Mouse (Mus musculus): ENCODE data around the gene Gm9837. TPM values are rescaled to one million over a fixed set of nuclear protein-coding genes. Genes with fewer than 3 reads are reported as not detected.
A peak's percentile ranks its signal among the peaks of the same experiment; 100 is the strongest.

Gm9837 gene
- polyA plus RNA-seq, 1 experiment from 2014 or later: not detected

GRCm38 (mm10) chr11:53466231-53466971 is 3.9 kb downstream of the Gm9837 start:
- WGBS: 8% methylated on average over 40 of the region's 40 CpGs
- no peak for ATAC-seq (ENCODE audit: extremely low read depth, insufficient number of reproducible peaks, low FRiP score, low TSS enrichment)
- Histone ChIP-seq H3K9ac (peak overlapping the region; percentile 74), H3K4me2 (peak overlapping the region; percentile 74), H3K27me3 (replicated peaks) (peaks cover 90% of the 10 kb centered on the region), H3K4me3 (peak overlapping the region; percentile 47), H3K27ac (replicated peaks) (no peak overlapping the region), H3K9me3 (no peaks in the 10 kb centered on the region), H3K4me1 (peaks cover 41% of the 10 kb centered on the region), H3K36me3 (peaks cover 5% of the 10 kb centered on the region; the same call in 1 of the 2 replicates)

DNA sequence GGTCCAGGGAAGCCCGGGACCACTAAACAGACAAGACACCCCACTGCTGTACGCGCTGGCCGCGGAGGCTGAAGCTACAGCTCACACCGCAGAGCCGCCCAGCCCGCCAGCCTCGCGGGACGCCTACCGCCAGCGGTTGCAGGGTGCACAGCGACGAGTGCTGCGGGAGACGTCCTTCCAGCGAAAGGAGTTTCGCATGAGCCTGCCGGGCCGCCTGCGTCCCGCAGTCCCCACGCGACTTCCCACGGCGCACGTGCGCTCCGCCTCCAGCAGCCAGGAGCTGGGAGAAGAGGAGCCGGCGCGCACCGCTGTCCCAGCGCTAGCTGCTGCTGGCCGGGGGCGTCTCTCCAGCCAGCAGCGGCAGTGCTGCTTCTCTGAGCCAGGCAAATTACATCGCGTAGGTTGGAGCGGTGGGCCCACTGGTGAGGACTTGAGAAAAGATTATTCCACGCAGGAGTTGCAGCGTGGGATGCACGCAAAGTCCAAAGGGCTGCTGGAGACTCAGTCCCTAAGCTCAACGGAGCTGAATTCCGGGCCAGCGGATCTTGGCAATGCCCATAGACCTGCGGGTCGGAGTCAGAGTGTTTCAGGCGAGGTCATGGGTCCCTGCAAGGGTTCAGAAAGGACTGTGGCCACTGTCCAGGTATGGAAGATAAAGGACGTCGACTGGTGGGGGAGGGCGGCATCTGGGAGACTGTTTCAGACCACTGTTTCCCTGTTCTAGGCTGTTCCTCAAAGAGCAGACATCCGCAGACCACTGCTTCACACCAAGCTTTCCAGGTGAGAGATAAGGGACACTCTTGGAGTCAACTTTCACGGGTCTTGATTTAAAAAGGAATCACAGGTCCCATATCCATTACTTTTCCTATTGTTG is 6.5 kb downstream of the Gm9837 start:
- WGBS: 7% methylated on average over 55 of the region's 55 CpGs
- Histone ChIP-seq H3K27me3 (replicated peaks) (peaks cover 81% of the 10 kb centered on the region), H3K36me3 (peaks cover 5% of the 10 kb centered on the region; the same call in 1 of the 2 replicates), H3K9ac (peak overlapping the region; percentile 69), H3K27ac (replicated peaks) (no peak overlapping the region), H3K4me1 (peaks cover 27% of the 10 kb centered on the region), H3K9me3 (no peaks in the 10 kb centered on the region), H3K4me3 (peak overlapping the region; percentile 52), H3K4me2 (peak overlapping the region; percentile 75)
- ATAC-seq (ENCODE audit: extremely low read depth, insufficient number of reproducible peaks, low FRiP score, low TSS enrichment): no peak

DNA sequence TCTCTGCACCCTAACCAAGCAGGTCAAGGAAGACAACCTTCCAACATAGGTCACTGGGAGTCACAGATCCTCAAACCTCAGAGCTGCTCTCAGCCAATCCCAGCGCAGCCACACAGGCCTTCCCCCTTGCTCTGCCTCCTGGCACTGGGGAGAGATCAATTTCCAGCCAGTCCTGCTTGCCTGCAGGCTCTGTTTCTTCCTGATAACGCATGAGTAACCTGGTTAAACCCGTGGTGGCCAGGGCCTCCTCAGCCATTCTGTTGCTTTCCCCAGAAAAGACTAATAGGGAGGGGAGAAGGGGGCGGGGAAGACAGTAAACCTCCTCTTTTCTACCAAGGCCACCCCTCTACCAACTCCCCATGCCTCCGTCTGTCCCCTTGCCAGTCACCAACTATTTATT is 8.6 kb downstream of the Gm9837 start:
- Histone ChIP-seq H3K36me3 (peaks cover 5% of the 10 kb centered on the region; the same call in 1 of the 2 replicates), H3K4me1 (peaks cover 29% of the 10 kb centered on the region), H3K27ac (replicated peaks) (no peak overlapping the region), H3K9ac (no peak overlapping the region), H3K9me3 (no peaks in the 10 kb centered on the region), H3K27me3 (replicated peaks) (peaks cover 79% of the 10 kb centered on the region), H3K4me3 (no peak overlapping the region), H3K4me2 (no peak overlapping the region)
- 29% methylated on average over 5 of the region's 5 CpGs for WGBS
- no peak for ATAC-seq (ENCODE audit: extremely low read depth, insufficient number of reproducible peaks, low FRiP score, low TSS enrichment)

DNA sequence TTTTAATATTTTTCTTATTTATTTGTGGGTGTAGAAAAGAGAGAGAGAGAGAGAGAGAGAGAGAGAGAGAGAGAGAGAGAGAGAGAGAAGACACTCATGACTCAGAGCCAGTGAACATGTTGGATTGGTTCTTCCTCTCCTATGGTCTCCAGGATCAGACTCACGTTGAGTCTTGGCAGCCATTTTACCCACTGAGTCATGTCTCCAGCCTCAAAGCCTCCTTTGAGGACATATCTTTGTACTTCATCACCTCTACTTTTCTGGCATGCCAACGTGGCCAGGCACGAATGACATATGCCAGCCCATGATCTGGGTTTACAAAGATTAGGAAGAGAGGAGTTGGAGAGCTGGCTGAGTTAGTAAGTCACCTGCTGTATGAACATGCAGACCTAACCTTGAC is 10.1 kb downstream of the Gm9837 start:
- H3K36me3 ChIP-seq: peaks cover 5% of the 10 kb centered on the region; the same call in 1 of the 2 replicates
- ATAC-seq (ENCODE audit: extremely low read depth, insufficient number of reproducible peaks, low FRiP score, low TSS enrichment): no peak
- WGBS: 49% methylated on average over 3 of the region's 3 CpGs

DNA sequence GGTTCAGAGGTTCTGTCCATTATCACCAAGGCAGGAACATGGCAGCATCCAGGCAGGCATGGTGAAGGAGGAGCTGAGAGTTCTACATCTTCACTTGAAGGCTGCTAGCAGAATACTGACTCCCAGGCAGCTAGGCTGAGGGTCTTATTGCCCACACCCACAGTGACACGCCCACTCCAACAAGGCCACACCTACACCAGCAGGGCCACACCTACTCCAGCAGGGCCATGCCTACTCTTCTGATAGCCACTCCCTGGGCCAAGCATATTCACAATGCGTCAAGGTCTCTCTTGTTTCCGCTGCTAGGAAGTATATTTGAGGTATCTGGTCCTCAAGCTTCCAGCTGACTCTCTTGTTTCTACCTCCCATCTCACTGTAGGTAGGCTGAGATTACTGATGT is 11.3 kb downstream of the Gm9837 start:
- peaks cover 52% of the 10 kb centered on the region for H3K27me3 ChIP-seq (replicated peaks)
- H3K27ac ChIP-seq (replicated peaks): no peak overlapping the region; the same call in 1 of the 2 replicates
- peaks cover 21% of the 10 kb centered on the region for H3K4me1 ChIP-seq
- WGBS: 62% methylated on average over 3 of the region's 3 CpGs
- H3K9me3 ChIP-seq: no peaks in the 10 kb centered on the region
- ATAC-seq (ENCODE audit: extremely low read depth, insufficient number of reproducible peaks, low FRiP score, low TSS enrichment): no peak
- no peak overlapping the region for H3K4me2 ChIP-seq
- H3K9ac ChIP-seq: no peak overlapping the region
- H3K4me3 ChIP-seq: no peak overlapping the region
- H3K36me3 ChIP-seq: no peaks in the 10 kb centered on the region

More for the DNA sequence above, 10.1 kb downstream of the Gm9837 start:
- Histone ChIP-seq H3K9me3 (no peaks in the 10 kb centered on the region), H3K27me3 (replicated peaks) (peaks cover 64% of the 10 kb centered on the region), H3K4me2 (no peak overlapping the region), H3K9ac (no peak overlapping the region), H3K27ac (replicated peaks) (no peak overlapping the region), H3K4me1 (peaks cover 23% of the 10 kb centered on the region), H3K4me3 (no peak overlapping the region)

- Histone ChIP-seq H3K4me1 (peaks cover 9% of the 10 kb centered on the region; the same call in 1 of the 2 replicates), H3K9me3 (no peaks in the 10 kb centered on the region), H3K4me3 (peak overlapping the region; percentile 66), H3K4me2 (peak overlapping the region; percentile 90), H3K9ac (peak overlapping the region; percentile 84), H3K36me3 (no peaks in the 10 kb centered on the region), H3K27me3 (replicated peaks) (peaks cover 37% of the 10 kb centered on the region), H3K27ac (replicated peaks) (peak overlapping the region; percentile 40)
- 7% methylated on average over 29 of the region's 29 CpGs for WGBS
- no peak; the same call in 1 of the 2 replicates for ATAC-seq (ENCODE audit: extremely low read depth, insufficient number of reproducible peaks, low FRiP score, low TSS enrichment)
Observed at GRCm38 (mm10) chr11:53457372-53457954, 12.8 kb downstream of the Gm9837 start.

DNA sequence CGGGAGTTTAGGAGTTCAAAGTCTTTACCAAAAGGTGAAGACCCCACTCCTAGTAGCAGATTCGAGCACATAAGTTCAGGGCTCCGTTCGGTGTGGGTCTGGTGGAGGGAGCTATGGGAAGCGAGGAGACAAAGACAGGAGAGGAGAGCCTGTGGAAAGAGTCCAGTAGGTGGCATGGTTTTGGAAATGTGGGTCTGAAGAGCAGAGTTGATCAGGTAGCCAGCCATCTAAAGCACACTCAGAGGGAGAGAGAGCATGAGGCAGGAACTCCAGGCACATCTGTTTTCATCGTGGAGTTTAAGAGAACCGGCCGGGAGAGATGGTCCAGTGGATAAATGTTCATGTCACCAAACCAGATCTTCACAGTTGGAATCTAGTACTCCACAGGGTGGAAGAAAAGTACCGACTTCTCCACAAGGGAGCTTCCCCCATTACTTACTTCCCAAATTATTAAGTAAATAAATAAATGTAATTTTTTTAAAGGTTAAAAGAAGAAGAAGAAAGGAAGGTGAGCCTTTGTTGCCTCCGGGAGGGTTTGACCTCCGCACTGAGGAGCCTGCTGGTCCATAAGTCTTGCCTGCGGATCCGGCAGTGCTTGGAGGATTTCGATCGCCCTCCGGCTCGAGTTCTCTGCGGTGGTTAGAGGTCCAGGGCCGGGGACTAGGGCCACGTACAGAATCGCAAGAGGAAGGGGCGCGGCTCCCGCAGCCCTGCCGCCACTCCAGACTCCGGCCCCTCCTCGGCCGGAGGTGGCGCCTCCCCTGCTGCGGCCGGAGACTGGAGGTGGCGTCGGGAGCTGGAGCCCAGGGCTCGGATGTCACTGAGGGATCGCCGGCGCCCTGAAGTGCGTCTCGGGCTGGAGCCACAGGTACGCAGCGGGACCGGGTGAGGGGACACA is 13.6 kb downstream of the Gm9837 start, which contains the start of the genes Gm10447 and Shroom1:
TSS of gene Gm10447 (minus strand) at position 637 of the 898 bp plus-strand sequence.
TSS of gene Shroom1 (plus strand) at position 732 of the 898 bp plus-strand sequence.
- Histone ChIP-seq H3K4me3 (peak within 1 kb of the TSS; percentile 66), H3K4me1 (peaks cover 9% of the 10 kb centered on the region; the same call in 1 of the 2 replicates), H3K9me3 (no peaks in the 10 kb centered on the region), H3K4me2 (peak within 1 kb of the TSS; percentile 90), H3K9ac (peak within 1 kb of the TSS; percentile 84), H3K27ac (replicated peaks) (peak within 1 kb of the TSS; percentile 40), H3K36me3 (no peaks in the 10 kb centered on the region), H3K27me3 (replicated peaks) (peaks cover 29% of the 10 kb centered on the region)
- 3% methylated on average over 42 of the region's 42 CpGs for WGBS
- 0 out of 2 replicates have a peak, but pooled peaks have one; percentile 39 for ATAC-seq (ENCODE audit: extremely low read depth, insufficient number of reproducible peaks, low FRiP score, low TSS enrichment)

- Histone ChIP-seq H3K27ac (replicated peaks) (no peak overlapping the region), H3K36me3 (no peaks in the 10 kb centered on the region), H3K4me1 (peaks cover 23% of the 10 kb centered on the region), H3K4me3 (no peak overlapping the region), H3K27me3 (replicated peaks) (peaks cover 13% of the 10 kb centered on the region), H3K4me2 (no peak overlapping the region), H3K9ac (no peak overlapping the region), H3K9me3 (no peaks in the 10 kb centered on the region)
- 70% methylated on average over 5 of the region's 5 CpGs for WGBS
- ATAC-seq (ENCODE audit: extremely low read depth, insufficient number of reproducible peaks, low FRiP score, low TSS enrichment): no peak
Observed at GRCm38 (mm10) chr11:53453031-53453430, 17.2 kb downstream of the Gm9837 start.

DNA sequence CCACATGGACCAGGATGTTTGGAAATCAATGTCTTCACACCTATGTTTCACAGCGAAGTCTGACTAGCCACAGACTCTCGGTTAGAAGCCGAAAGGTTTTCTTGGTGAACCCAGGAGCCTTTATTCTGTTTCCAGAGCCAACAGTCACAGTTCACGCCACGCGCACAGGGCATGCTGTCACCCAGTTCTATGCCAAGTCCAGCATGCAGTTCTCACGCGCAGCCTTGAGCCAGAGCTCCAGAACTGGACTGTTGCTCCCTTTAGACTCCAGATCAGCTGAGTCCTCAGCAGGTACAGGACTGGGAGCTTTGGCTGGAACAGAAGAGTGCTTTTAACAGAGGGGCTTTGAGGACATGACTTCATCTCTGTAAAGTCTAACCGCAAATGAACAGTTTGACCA is 17.9 kb downstream of the Gm9837 start:
- Histone ChIP-seq H3K4me3 (no peak overlapping the region), H3K9ac (no peak overlapping the region), H3K9me3 (no peaks in the 10 kb centered on the region), H3K4me1 (peaks cover 21% of the 10 kb centered on the region), H3K4me2 (no peak overlapping the region), H3K36me3 (no peaks in the 10 kb centered on the region), H3K27ac (replicated peaks) (no peak overlapping the region), H3K27me3 (replicated peaks) (peaks cover 6% of the 10 kb centered on the region)
- ATAC-seq (ENCODE audit: extremely low read depth, insufficient number of reproducible peaks, low FRiP score, low TSS enrichment): no peak
- 93% methylated on average over 9 of the region's 9 CpGs for WGBS

- no peak overlapping the region for H3K4me2 ChIP-seq
- H3K4me3 ChIP-seq: no peak overlapping the region
- 63% methylated on average over 2 of the region's 2 CpGs for WGBS
- no peak for ATAC-seq (ENCODE audit: extremely low read depth, insufficient number of reproducible peaks, low FRiP score, low TSS enrichment)
- H3K27ac ChIP-seq (replicated peaks): no peak overlapping the region
- H3K27me3 ChIP-seq (replicated peaks): peaks cover 5% of the 10 kb centered on the region; the same call in 1 of the 2 replicates
- H3K9ac ChIP-seq: no peak overlapping the region
- no peaks in the 10 kb centered on the region for H3K36me3 ChIP-seq
- H3K4me1 ChIP-seq: peaks cover 18% of the 10 kb centered on the region
- no peaks in the 10 kb centered on the region for H3K9me3 ChIP-seq
Observed at GRCm38 (mm10) chr11:53451361-53451760, 18.9 kb downstream of the Gm9837 start.

Measured in heart, embryonic 13.5 days (tissue).